Mouse (Mus musculus) hindbrain, embryonic 13.5 days (tissue): ENCODE data around the gene Col23a1. TPM values are rescaled to one million over a fixed set of nuclear protein-coding genes. Genes with fewer than 3 reads are reported as not detected.

Experiments
- ATAC-seq: fragments of 200-750 bp; cut with Nextera tagmentation; 2 replicates; pipeline ENCODE4 v1.8.0; 2017; ENCODE audit warnings: moderate TSS enrichment; ENCODE audit not compliant: low FRiP score
- H3K27ac ChIP-seq: fragments of 300-500 bp; sonication (generic); 2 replicates; pipeline ENCODE4 v1.5.1; 2015; ENCODE audit warnings: inconsistent platforms, mild to moderate bottlenecking, moderate library complexity
- H3K27me3 ChIP-seq: fragments of 300-500 bp; sonication (generic); 2 replicates; pipeline ENCODE4 v1.6.1; 2015; ENCODE audit warnings: mild to moderate bottlenecking, inconsistent platforms
- H3K36me3 ChIP-seq: fragments of 300-500 bp; sonication (generic); 2 replicates; pipeline ENCODE4 v1.6.1; 2015; ENCODE audit warnings: mild to moderate bottlenecking, inconsistent platforms
- H3K4me1 ChIP-seq: fragments of 300-500 bp; sonication (generic); replicated peaks from 2 replicates; pipeline ENCODE4 v1.6.1; 2015; ENCODE audit warnings: inconsistent platforms
- H3K4me2 ChIP-seq: fragments of 300-500 bp; sonication (generic); 2 replicates; pipeline ENCODE4 v1.6.1; 2015; ENCODE audit warnings: inconsistent platforms, mild to moderate bottlenecking, moderate library complexity
- H3K4me3 ChIP-seq: fragments of 300-500 bp; sonication (generic); 2 replicates; pipeline ENCODE4 v1.5.1; 2015; ENCODE audit warnings: mild to moderate bottlenecking, inconsistent platforms
- H3K9ac ChIP-seq: fragments of 300-500 bp; sonication (generic); 2 replicates; pipeline ENCODE4 v1.6.1; 2015; ENCODE audit warnings: mild to moderate bottlenecking, inconsistent platforms
- H3K9me3 ChIP-seq: fragments of 300-500 bp; sonication (generic); 2 replicates; pipeline ENCODE4 v1.6.1; 2016; ENCODE audit warnings: inconsistent platforms
- WGBS: fragments of 180-500 bp; shearing (Covaris S2); methylation state at CpG from one replicate; pipeline ENCODE4 v1.1.7; 2015; 5-methylcytosine and 5-hydroxymethylcytosine counted together
- polyA plus RNA-seq: library from polyadenylated mRNA; unstranded; fragments of >200 nt; fragmentation: Nextera tagmentation; extraction: Ambion mirVana; gene quantifications from 2 replicates; pipeline ENCODE4 v1.2.1, GENCODE M21; 2015

Gene Col23a1
- polyA plus RNA-seq, 1 experiment from 2014 or later, result 7.1 TPM

DNA sequence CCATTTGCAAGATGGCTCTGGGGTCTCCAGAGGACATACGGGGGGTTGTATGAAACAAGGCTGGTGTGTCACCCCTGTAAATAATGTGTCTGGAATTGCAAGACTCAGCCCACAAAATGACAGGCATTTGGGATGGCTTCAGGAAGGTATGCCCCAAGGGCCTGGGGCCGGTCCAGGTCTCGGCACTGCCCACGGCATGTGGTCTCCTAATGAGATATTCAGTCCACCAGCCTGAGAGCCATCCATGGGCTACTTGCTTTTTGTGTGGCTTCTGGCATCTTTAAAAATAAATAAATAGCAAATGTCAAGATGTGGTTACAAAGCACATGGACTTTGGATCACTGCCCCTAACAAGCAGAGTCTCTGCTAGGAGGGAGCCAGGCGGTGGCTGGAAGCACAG is 219.5 kb downstream of the Col23a1 start:
- Histone ChIP-seq H3K4me2 (no peak overlapping the region), H3K9ac (no peak overlapping the region), H3K36me3 (no peaks in the 10 kb centered on the region), H3K4me1 (no peaks in the 10 kb centered on the region), H3K4me3 (no peak overlapping the region), H3K27ac (no peak overlapping the region), H3K9me3 (no peaks in the 10 kb centered on the region), H3K27me3 (no peaks in the 10 kb centered on the region)
- 90% methylated on average over 5 of the region's 5 CpGs for WGBS
- ATAC-seq, result no peak

DNA sequence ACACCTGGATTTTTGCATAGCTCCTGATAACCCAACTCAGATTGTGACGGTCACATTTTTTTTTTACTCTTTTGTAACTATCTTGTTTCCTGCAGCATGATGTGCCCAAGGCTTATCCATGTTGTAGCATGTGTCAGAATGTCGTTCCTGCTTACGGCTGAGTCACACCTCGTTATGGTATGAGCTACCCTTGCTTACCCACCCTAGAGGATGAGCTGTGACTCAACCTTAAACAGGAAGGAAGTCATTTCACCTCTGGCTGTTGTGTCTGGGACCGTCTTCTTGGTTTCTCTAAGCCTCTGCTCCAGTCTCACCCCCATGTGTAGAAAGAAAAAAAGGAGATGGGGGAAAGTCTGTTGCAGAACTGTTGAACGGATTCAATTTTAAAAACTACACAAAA is 223.3 kb downstream of the Col23a1 start:
- 86% methylated on average over 6 of the region's 6 CpGs for WGBS
- no peak overlapping the region for H3K4me2 ChIP-seq
- H3K27me3 ChIP-seq, result no peaks in the 10 kb centered on the region
- H3K4me1 ChIP-seq, result no peaks in the 10 kb centered on the region
- no peak overlapping the region for H3K27ac ChIP-seq
- no peak overlapping the region for H3K9ac ChIP-seq
- no peaks in the 10 kb centered on the region for H3K9me3 ChIP-seq
- H3K36me3 ChIP-seq, result no peaks in the 10 kb centered on the region
- no peak for ATAC-seq
- H3K4me3 ChIP-seq, result no peak overlapping the region

DNA sequence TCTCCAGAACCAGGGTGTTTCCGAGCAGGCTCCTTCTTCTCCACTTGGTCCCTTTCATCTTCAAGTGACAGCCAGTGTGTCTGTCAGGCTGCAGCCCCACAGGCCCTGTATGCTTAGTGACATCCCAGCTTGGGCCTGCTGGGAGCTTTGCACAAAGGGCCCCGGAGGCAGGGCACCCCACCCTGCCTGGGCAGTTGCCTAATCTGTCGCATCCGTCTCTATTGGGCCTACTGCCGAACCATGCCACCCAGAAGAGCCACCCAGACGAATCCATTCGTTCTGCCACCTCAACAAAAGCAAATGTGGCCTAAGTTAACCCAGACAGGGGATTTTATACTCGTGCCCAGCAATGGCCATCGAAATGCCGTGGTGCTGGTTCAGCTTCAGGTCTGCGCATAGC is 225.6 kb downstream of the Col23a1 start:
- H3K36me3 ChIP-seq, result no peaks in the 10 kb centered on the region
- no peak overlapping the region for H3K4me2 ChIP-seq
- no peaks in the 10 kb centered on the region for H3K9me3 ChIP-seq
- ATAC-seq, result no peak
- no peak overlapping the region for H3K4me3 ChIP-seq
- no peak overlapping the region for H3K27ac ChIP-seq
- no peaks in the 10 kb centered on the region for H3K27me3 ChIP-seq
- no peak overlapping the region for H3K9ac ChIP-seq
- no peaks in the 10 kb centered on the region for H3K4me1 ChIP-seq
- WGBS, result 73% methylated on average over 11 of the region's 11 CpGs

DNA sequence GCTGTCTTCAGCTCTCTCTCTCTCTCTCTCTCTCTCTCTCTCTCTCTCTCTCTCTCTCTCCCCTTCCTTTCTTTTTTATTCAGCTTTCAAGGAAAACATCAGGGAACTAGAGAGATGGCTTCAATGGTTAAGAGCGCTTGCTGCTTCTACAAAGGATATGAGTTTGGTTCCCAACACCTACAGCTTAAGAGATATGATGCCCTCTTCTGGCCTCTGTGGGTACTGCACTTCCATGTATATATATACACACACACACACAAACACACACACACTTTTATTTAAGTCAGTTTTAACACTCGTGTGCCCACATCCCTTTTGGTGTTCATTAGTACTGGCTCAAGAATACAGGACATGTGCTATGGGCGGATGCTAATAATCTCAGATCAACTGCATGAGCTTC is 228.4 kb downstream of the Col23a1 start:
- Histone ChIP-seq H3K36me3 (no peaks in the 10 kb centered on the region), H3K4me3 (no peak overlapping the region), H3K9ac (no peak overlapping the region), H3K27me3 (no peaks in the 10 kb centered on the region), H3K4me1 (no peaks in the 10 kb centered on the region), H3K9me3 (no peaks in the 10 kb centered on the region), H3K4me2 (no peak overlapping the region), H3K27ac (no peak overlapping the region)
- no peak for ATAC-seq
- WGBS, result 94% methylated on average over 3 of the region's 3 CpGs

DNA sequence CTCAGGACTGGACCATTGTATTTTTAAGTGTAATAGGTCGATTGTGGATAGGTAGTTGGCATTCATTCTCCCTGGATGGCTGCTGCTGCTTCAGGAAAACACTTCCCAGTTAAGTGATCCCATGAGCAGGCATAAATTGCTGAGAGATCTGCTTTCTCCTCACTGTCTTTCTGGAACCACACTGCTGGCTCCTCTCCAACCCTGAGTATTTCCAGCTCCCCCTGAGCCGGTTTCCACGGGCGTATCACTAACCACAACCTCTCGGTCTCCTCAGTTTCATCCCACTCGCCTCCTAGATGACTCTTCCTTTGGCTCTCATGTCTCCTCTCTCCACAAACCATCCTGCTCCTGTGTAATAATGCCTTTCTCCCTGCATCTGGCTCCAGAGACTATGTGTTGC is 228.9 kb downstream of the Col23a1 start:
- WGBS, result 90% methylated on average over 6 of the region's 6 CpGs
- Histone ChIP-seq H3K4me1 (no peaks in the 10 kb centered on the region), H3K4me2 (no peak overlapping the region), H3K9me3 (no peaks in the 10 kb centered on the region), H3K9ac (no peak overlapping the region), H3K36me3 (no peaks in the 10 kb centered on the region), H3K4me3 (no peak overlapping the region), H3K27me3 (no peaks in the 10 kb centered on the region), H3K27ac (no peak overlapping the region)
- ATAC-seq, result no peak

DNA sequence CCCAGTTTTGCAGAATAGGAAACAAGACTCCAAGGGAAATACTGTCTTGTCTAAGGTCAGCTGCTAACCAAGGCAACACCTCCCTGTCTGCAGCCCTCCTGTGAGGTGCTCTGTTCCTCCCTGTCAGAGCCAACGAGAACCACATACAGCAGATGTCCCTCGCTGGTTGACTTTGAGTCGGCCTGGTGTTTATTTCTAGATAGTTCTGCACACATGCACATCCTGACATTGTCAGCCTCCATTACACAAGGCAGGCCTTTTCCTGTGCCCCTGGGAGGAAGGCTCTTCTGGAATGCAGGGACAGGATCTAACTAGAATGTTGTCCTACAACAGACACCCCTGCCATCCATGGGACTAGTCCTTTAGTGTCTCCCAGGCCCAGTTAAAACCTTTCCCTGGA is 231.7 kb downstream of the Col23a1 start:
- 73% methylated on average over 3 of the region's 3 CpGs for WGBS
- Histone ChIP-seq H3K27ac (no peak overlapping the region), H3K4me3 (no peak overlapping the region), H3K36me3 (no peaks in the 10 kb centered on the region), H3K4me2 (no peak overlapping the region), H3K9me3 (no peaks in the 10 kb centered on the region), H3K9ac (no peak overlapping the region), H3K27me3 (no peaks in the 10 kb centered on the region), H3K4me1 (no peaks in the 10 kb centered on the region)
- no peak for ATAC-seq

DNA sequence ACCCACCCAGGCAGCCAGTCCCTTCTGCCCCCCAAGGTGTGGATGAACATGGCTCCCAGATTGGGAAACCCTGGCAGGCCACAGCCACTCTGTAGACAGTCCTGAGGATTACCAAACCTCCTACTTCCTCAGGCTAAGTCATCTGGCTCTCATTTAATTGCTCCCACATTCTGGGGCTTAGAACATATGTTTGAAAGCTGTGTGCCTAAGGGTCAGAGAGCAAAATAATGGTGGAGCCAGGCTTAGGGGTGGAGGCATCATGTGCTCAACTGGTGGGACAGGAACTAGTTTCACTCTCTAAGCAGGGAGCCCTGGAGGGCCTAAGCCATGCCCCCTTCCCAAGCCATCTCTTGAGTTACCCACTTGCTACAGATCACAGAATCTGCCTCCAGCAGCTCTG is 233.5 kb downstream of the Col23a1 start:
- no peaks in the 10 kb centered on the region for H3K36me3 ChIP-seq
- H3K27ac ChIP-seq, result no peak overlapping the region
- H3K4me3 ChIP-seq, result no peak overlapping the region
- H3K4me1 ChIP-seq, result 0 out of 2 replicates have a peak, but pooled peaks cover 3% of the 10 kb centered on the region
- no peaks in the 10 kb centered on the region for H3K9me3 ChIP-seq
- H3K9ac ChIP-seq, result no peak overlapping the region
- no peaks in the 10 kb centered on the region for H3K27me3 ChIP-seq
- no peak overlapping the region for H3K4me2 ChIP-seq
- no peak for ATAC-seq

DNA sequence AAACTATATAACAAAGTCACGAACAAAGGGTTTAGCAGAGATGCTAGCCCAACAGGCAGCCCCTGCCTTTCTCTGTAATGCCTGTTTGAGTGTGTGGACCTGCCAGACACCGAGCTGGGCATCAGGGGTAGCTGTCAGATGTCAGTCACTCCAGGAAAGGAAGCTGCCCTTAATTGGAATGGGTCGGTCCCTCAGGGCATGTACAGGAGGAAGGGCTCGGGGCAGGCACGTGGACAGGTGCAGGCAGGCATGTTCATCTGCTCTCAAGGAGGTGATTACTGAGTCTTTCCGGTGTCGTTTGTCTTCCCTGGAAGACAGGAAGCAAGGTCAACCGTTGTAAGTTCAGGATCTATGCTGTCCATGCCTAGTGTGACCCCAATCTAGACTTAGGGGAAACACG is 233.9 kb downstream of the Col23a1 start:
- no peak overlapping the region for H3K4me2 ChIP-seq
- no peaks in the 10 kb centered on the region for H3K9me3 ChIP-seq
- H3K36me3 ChIP-seq, result no peaks in the 10 kb centered on the region
- WGBS, result 75% methylated on average over 9 of the region's 9 CpGs
- no peak for ATAC-seq
- H3K9ac ChIP-seq, result no peak overlapping the region
- no peaks in the 10 kb centered on the region for H3K27me3 ChIP-seq
- H3K27ac ChIP-seq, result no peak overlapping the region
- 0 out of 2 replicates have a peak, but pooled peaks cover 3% of the 10 kb centered on the region for H3K4me1 ChIP-seq
- H3K4me3 ChIP-seq, result no peak overlapping the region

DNA sequence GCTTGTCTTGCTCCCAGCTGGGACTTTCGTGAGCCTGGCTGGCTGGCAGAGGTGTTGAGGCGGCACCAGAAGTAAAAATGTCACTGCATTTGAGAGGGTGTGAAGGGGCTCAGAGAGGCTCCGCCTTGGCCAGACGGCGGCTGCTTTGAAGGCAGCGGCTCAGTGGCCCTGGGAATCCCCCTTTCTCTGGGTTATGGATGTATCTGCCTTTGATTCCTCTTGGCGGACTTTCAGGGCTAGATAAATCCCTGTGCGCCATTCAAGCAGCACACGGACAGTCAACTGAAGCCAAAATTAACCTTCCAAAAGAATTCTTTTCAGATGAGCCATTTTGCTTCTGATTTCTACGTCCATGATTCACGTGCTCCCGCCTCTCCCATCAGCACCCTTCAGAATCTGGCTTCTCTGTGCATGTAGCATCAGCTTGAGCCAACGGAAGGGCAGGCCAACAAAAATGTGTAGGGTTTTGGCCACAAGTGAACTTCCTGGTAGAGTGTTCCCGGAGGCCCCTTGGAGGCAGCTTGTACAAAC is 237.0 kb downstream of the Col23a1 start:
- no peak for ATAC-seq
- WGBS, result 66% methylated on average over 14 of the region's 14 CpGs
- Histone ChIP-seq H3K27ac (no peak overlapping the region), H3K4me3 (no peak overlapping the region), H3K9me3 (no peaks in the 10 kb centered on the region), H3K36me3 (no peaks in the 10 kb centered on the region), H3K27me3 (no peaks in the 10 kb centered on the region), H3K4me2 (no peak overlapping the region), H3K4me1 (0 out of 2 replicates have a peak, but pooled peaks cover 3% of the 10 kb centered on the region), H3K9ac (no peak overlapping the region)

DNA sequence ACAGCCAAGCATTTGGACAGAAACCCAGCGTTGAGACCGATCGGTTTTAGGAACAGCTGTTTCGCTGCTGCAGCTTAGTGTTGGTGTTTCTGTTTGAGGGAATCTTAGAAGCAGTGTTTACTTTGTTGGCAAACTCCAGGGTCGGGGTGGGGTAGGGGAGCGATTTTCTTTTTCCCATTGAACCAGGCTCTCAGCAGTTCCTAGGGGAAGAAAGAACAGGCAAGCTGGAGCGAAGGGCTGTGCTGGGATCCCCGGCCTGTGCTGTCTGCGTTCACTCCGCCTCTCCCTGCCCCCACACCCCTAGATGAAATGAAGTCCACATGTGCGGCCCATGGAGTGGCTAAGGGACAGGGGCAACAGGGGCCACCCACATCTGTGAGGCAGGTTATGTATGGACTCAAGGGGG is 243.4 kb downstream of the Col23a1 start:
- Histone ChIP-seq H3K27me3 (0 out of 2 replicates have a peak, but pooled peaks cover 3% of the 10 kb centered on the region), H3K9ac (no peak overlapping the region), H3K27ac (no peak overlapping the region), H3K4me3 (no peak overlapping the region), H3K9me3 (no peaks in the 10 kb centered on the region), H3K36me3 (no peaks in the 10 kb centered on the region), H3K4me2 (no peak overlapping the region), H3K4me1 (0 out of 2 replicates have a peak, but pooled peaks cover under 1% of the 10 kb centered on the region)
- 54% methylated on average over 11 of the region's 11 CpGs for WGBS
- ATAC-seq, result no peak

DNA sequence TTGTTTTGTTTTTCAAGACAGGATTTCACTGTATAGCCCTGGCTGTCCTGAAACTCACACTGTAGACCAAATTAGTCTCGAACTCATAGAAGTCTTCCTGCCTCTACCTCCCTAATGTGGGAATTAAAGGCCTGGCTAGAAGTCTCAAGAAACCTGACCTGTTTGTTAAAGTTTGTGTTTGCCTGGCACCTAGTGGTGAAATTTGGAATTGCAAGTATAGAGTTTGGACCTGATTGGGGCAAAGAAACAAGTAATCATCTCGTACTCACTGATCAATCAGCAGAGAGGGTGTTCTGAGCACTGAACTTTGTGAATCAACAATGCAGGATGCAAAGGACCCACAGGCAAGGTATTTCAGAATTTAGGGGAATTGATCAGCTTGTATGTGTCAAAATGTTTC is 244.6 kb downstream of the Col23a1 start:
- H3K4me3 ChIP-seq, result no peak overlapping the region
- WGBS, result 39% methylated on average over 2 of the region's 2 CpGs
- 0 out of 2 replicates have a peak, but pooled peaks cover 4% of the 10 kb centered on the region for H3K4me1 ChIP-seq
- no peaks in the 10 kb centered on the region for H3K9me3 ChIP-seq
- H3K9ac ChIP-seq, result no peak overlapping the region
- no peaks in the 10 kb centered on the region for H3K36me3 ChIP-seq
- no peak overlapping the region for H3K27ac ChIP-seq
- 0 out of 2 replicates have a peak, but pooled peaks cover 3% of the 10 kb centered on the region for H3K27me3 ChIP-seq
- no peak overlapping the region for H3K4me2 ChIP-seq
- ATAC-seq, result no peak

DNA sequence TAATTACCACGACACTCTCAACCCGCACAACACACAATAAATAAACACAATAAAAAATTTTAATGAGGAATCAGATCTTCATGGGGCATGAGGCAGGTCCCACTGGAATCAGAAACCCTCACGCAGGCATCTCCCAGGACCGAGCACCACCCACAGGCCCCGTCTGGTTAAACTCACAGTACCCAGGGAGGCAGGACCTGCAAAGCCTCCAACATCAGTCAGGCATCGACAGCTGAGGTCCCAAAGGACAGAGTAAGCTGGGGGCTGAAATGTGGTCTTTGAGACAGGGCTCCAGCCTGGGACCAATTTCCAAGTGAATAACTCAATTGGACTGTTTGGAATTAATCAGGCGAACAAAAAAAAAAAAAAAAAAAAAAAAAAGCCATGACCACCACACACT is 248.7 kb downstream of the Col23a1 start:
- Histone ChIP-seq H3K9me3 (no peaks in the 10 kb centered on the region), H3K27ac (no peak overlapping the region), H3K9ac (no peak overlapping the region), H3K4me1 (peaks cover 6% of the 10 kb centered on the region), H3K4me2 (no peak overlapping the region), H3K4me3 (no peak overlapping the region), H3K27me3 (0 out of 2 replicates have a peak, but pooled peaks cover 3% of the 10 kb centered on the region), H3K36me3 (no peaks in the 10 kb centered on the region)
- 27% methylated on average over 7 of the region's 7 CpGs for WGBS
- ATAC-seq, result no peak

DNA sequence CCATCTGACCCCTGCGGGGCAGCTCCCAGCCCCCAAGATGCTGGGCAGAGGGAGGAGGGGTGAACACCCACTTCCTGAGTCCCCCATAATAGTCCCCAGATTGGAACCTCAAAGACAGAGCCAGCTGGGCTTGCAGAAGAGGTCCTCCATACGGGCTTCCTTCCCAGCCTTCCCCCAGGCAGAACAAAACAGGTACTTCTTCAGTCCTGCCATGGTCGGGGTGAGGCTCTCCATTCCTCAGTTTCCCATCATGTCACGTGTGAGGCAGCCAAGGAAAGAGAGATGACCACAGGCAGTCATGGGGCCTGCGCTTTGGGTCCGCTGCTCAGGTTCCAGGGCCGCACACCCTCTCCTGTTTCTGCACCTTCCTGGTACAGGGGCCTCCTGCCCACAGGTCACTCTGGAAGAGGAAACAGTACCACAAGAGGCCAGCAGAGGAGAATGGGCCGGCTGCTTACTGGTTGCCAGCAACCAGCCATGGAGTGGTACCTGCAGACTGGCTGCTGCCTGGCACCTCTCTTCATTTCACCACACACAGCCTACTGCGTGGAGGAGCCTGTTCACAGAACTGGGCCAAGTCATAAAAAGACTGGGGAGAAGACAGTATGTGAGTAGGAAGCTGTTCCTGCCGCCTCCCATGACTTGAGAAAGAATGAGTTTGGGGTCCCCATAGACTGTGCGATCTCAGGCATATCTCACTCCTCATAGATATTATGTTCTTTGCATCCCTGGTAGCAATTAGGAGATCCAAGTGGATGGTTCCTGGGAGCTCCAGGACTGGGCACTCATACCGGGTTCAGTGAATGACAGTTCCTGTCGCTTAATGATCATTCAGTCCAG is 249.4 kb downstream of the Col23a1 start:
- ATAC-seq, result peak; percentile 53
- H3K4me3 ChIP-seq, result no peak overlapping the region
- WGBS, result 62% methylated on average over 13 of the region's 13 CpGs
- no peak overlapping the region for H3K27ac ChIP-seq
- H3K36me3 ChIP-seq, result no peaks in the 10 kb centered on the region
- H3K4me1 ChIP-seq, result peaks cover 10% of the 10 kb centered on the region
- no peaks in the 10 kb centered on the region for H3K9me3 ChIP-seq
- H3K27me3 ChIP-seq, result 0 out of 2 replicates have a peak, but pooled peaks cover 3% of the 10 kb centered on the region
- H3K9ac ChIP-seq, result no peak overlapping the region
- H3K4me2 ChIP-seq, result no peak overlapping the region
